Mouse (Mus musculus): ENCODE results near the gene Acsl5. TPM values are rescaled to one million over a fixed set of nuclear protein-coding genes. Genes with fewer than 3 reads are reported as not detected.
A peak's percentile ranks its signal among the peaks of the same experiment; 100 is the strongest.

Acsl5 gene
- 72.4 and 83.1 TPM in 2 replicates for polyA plus RNA-seq (2015; fragmentation: Nextera tagmentation; extraction: Ambion mirVana)

DNA sequence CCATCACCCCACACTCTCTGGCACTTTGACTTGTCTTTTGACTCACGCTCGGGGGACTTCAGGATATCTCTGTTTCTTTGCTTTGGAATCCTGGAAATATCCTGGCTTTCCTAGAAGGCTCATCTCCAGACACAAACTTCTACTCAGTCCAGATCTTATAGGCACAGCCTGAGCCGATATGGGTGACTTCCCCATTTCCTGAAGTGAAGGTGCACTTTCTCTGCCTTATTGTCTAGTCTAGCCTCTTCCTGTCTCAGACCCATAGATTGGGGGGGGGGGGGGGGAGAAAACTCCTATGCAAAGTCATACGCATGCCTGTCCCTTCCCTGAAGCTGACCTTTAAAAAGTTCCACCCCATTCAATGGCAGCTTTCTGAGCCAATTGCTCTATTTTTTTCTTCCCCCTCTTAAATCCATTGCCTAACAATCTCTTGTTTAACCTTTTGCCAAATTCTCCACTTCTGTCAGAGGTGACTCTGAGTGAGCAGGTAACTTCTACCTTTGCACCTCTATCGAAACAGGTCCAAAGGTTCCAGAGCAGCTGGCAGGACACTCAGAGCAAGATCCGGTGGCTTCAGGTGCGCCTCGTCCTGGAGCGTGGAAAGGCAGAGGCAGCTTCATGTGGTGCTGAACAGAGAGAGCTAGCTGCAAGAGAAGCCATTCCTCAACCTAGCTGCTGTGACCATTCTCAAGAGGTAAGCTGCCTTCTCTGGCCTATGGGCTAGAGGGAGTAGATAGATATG, at the start of gene Acsl5:
Gene Acsl5, plus strand, starts transcription at position 556 of the 742 bp plus-strand sequence.
- DNase-seq (ENCODE audit: low spot score): no peak

DNA sequence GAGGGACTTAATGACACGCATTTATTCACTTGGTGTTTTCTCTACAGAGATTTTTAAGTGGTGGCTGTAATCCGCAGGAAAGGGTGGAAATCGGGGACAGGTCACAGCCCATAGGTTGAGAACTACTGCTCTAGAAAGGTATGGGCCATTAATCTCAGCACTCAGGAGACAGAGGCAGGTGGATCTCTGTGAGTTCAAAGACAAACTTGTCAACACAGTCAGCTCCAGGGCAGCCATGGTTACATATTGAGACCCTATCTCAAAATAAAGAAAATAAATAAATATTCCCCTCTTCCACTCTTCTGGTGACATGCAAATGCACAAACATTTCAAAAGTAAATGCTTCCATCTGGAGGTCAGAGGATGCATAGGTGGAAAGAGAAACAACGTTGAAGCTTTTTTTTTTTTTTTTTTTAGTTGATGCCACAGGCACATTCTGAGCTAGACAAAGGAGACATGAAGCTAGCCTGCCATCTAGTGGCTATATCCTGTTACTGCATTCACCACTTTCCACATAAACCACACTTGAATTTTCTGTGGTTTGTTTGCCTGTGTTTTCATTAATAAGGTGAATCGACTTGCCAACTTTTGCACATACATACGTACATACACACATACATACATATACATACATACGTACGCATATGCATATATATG, 45.1 kb upstream of the Acsl5 start:
- DNase-seq (ENCODE audit: low spot score): peak; percentile 63

DNA sequence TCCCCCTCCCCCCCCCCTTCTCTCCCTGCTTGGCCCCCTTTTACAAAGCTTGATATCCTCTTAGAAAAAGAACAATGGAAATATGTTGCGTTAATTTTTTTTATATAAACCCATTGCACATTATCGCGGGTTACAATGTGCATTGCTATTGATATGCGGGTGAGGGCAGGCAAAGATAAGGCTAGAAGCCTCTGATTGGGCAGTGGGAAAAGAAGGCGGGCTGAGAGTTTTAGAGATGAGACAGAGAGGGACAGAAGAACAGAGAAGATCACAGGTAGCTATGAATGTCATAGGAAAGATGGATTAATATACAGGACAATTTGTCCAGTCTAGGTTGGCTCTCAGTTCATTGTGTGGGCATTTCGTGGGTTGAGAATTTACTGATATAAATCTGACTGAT, 44.5 kb upstream of the Acsl5 start:
- DNase-seq (ENCODE audit: low spot score): no peak

DNA sequence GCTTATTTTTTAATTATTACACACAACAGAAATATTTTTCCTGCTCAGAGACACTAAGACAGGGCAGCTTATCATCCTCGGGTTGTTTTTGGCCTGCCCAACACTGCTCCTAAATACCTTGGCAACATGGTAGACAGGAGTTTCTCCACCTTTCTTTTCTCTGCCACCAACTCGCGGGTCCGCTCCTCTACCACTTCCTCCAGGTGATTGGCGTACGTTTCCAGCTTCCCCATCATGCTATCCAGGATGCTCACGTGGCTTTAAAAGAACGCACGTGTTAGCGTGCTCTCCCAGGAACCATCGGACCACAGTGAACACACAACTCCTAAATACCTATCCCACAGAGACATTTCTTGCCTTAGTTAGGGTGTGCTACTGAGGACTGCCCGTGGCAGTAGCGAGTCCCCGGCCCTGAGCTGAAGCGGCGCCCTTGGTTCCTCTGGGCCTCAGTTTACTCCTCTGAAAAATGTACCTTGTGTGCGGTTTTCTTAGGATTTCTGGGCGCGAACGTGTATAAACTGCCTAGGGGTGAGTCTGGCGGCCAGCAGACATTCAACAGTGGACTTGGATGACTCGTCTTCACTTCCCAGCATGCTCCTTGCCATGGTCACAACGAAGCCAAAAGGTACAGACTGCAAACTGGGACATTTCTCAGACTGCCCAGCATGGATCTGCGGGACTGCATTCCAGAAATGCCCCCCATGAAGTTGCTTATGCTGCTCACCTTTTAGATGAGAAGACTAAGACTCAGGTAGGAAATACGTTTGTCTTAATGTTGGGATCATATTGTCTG, 43.8 kb upstream of the Acsl5 start:
- DNase-seq (ENCODE audit: low spot score): no peak

DNA sequence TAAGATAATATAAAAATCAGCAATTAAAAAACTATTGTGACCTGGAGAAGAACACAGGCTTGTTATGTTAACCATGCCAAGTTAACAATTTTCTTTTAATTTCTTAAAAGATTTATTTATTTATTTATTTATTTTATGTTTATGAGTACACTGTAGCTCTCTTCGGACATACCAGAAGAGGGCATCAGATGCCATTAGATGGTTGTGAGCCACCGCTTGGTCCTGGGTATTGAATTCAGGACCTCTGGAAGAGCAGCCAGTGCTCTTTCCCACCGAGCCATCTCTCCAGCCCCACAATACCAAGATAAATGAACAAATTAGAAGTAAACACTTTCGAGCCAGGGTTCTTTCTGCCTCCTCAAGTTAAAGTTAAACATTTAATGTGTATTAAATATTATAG, 43.1 kb upstream of the Acsl5 start:
- DNase-seq (ENCODE audit: low spot score): no peak

DNA sequence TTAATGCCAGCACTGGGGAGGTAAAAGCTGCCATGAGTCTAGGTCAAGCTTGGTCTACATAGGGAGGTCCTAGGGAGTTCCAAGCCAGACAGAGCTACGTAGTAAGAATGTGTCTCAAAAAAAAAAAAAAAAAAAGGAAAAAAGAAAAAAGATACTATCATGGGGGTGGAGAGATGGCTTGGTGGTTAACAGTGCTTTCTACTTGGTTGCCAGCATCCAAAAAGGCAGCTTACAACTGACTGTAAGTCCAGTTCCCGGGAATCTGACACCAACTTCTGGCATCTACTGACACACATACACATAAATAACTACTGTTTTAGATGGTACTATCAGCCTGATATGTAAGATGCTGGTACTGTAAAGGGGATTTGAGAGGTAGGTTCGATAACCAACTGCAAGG, 42.7 kb upstream of the Acsl5 start:
- DNase-seq (ENCODE audit: low spot score): no peak

- DNase-seq (ENCODE audit: low spot score): no peak
These were observed 40.0 kb upstream of the Acsl5 start for GRCm38 (mm10) chr19:55211698-55212097.

DNA sequence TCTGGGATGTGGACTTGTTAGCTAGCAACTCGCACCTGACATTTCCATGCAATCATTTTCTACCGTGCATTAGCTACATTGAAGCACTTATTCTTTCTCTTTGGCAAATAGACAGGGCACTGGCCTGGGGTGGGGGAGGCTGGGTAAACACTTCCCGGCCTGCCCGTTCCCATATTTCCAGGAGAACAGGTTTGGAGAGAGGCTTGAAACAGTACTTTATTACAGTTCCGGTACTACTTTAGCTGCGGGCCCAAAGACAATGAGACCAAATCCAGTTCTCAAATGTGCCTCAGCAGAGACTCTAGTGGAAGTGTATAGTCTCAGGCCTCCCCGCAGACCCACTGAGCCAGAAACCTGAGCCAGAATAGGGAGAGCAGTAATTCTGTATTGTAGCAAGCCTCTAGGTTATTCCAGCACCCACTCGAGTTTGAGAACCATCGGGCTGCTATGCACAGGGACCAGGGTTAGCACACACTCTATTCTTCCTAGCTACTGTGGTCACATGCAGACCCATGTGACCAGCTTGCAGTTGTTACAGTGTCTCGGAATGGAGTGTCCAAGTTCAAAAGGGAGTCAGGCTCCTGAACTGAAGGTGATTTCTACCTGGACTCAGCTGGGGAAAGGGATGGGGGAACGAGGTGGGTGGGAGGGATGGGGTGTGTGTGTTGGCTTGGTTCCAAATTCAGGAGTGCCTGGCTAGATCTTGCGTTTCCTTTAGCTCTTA, 38.0 kb upstream of the Acsl5 start:
- no peak for DNase-seq (ENCODE audit: low spot score)

GRCm38 (mm10) chr19:55216876-55217275, 34.9 kb upstream of the Acsl5 start:
- DNase-seq (ENCODE audit: low spot score): no peak

- DNase-seq (ENCODE audit: low spot score): no peak
These were observed 34.4 kb upstream of the Acsl5 start for GRCm38 (mm10) chr19:55217365-55217764.

- DNase-seq (ENCODE audit: low spot score): peak; percentile 84
These were observed 33.5 kb upstream of the Acsl5 start for GRCm38 (mm10) chr19:55218192-55218739.

GRCm38 (mm10) chr19:55218741-55219221, 33.0 kb upstream of the Acsl5 start:
- no peak for DNase-seq (ENCODE audit: low spot score)

DNA sequence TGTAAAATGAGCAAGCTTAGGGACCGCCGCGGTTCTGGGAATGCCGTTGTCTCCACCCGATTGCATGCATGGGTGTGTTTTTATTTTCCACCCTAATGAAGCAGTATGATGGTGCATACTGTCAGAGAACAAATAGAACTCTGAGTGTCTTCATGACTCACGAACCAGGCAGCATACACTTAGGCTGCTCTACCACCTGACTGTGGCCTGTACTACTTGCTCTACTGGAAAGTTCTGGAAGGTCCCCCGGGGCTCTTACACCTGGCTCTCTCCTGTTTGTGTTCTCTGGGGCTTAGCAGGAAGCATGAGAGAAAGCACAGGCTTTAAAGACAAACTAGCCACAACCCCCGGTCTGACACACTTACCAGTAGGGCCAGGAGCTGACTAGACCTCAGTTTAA, 32.4 kb upstream of the Acsl5 start:
- no peak for DNase-seq (ENCODE audit: low spot score)

DNA sequence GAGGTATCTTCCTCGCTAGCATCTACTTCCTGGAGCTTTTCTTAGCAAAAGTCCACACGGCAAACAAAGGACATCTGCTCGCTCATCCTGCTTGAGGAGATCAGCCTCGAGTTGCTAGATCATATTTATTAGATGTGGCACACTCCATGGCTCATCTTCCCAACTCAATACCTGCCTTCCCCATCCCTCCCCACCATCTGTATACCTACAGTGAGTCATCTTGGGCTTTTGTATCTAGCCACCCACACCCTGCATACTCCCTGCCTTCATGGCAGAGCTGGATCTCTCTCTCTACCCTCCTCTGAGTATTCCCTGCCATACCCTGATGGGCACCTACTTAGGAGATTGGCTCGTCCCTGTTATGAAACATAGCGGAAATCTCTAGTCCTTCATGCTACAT, 30.5 kb upstream of the Acsl5 start:
- no peak for DNase-seq (ENCODE audit: low spot score)

GRCm38 (mm10) chr19:55222268-55222667, 29.5 kb upstream of the Acsl5 start:
- DNase-seq (ENCODE audit: low spot score): no peak

DNA sequence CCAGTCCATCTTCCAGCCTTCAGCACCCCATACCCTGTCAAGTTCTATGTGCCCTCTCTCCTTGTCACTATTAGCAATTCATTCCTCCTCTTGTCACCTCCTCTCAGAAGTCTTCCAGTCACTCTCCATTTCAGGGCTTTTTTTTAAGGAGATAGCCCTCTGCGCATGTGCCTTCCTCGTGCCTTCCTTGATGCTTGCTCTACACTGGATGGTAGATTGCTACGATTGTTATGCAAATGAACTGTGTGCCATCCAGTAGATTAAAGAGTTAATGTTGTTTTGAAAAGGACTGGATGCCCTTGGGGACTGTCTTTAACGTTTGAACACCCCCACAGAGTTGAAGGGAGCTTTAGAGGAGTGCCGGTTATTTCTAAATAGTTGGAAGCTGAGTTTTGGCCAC, 25.1 kb upstream of the Acsl5 start:
- no peak for DNase-seq (ENCODE audit: low spot score)

GRCm38 (mm10) chr19:55227135-55227534, 24.6 kb upstream of the Acsl5 start:
- no peak for DNase-seq (ENCODE audit: low spot score)

GRCm38 (mm10) chr19:55231081-55231480, 20.7 kb upstream of the Acsl5 start:
- no peak for DNase-seq (ENCODE audit: low spot score)

DNA sequence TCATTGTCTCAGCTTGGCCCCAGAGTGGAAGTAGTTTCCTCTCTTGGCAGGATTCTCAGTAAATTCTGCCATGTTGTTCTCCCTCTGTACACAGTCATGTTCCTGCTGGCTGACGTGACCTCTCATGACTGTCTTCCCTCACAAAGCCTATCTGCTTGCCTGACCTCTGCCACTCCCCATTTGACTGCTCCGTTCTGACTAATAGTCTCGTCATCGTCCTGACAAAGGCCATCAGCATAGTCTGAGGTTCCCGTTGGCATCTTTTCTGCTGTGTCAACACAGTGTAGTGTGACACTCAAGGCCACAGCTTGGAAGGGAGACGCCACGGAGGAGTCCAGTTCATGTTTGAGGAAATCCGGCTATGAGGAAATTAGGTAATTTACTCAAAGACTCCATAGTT, 19.6 kb upstream of the Acsl5 start:
- DNase-seq (ENCODE audit: low spot score): no peak

DNA sequence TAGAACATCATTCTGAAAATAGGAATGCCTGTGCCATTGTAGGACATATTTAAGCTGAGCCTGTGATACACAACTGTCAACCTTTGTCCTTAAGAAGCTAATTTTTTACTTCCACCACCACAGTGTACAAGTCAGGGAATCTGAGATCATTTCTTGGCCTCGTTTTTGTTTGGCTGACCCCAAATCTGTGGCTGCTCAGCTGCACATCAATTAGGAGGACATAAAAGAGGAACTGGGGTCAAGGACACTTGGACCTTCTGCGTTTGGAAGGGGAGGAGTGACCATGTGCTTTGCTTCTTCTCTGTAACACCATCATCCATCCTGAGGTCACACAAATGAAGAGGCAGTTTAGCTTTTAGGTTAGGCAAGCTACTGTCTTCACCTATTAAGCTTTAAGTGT, 15.7 kb upstream of the Acsl5 start:
- DNase-seq (ENCODE audit: low spot score): no peak

GRCm38 (mm10) chr19:55236564-55236963, 15.2 kb upstream of the Acsl5 start:
- no peak for DNase-seq (ENCODE audit: low spot score)
